Mouse (Mus musculus) embryonic fibroblast, embryonic 13.5 days (primary cell): Measurements from ENCODE around the gene Ap3d1. TPM values are rescaled to one million over a fixed set of nuclear protein-coding genes. Genes with fewer than 3 reads are reported as not detected.

Experiments
- H3K27ac ChIP-seq: 2 replicates; pipeline ENCODE4 v1.5.1; 2012; ENCODE audit warnings: low read length, control low read depth, inconsistent platforms; ENCODE audit not compliant: insufficient read depth
- H3K4me1 ChIP-seq: 2 replicates; pipeline ENCODE4 v1.6.1; 2011; ENCODE audit warnings: low read length; ENCODE audit not compliant: control insufficient read depth, insufficient read depth
- H3K4me3 ChIP-seq: 2 replicates; pipeline ENCODE4 v1.5.1; 2011; ENCODE audit warnings: mild to moderate bottlenecking, control low read depth, low read length; ENCODE audit not compliant: insufficient read depth
- CTCF ChIP-seq: IDR thresholded peaks from 2 replicates; pipeline ENCODE4 v1.5.1; 2011; ENCODE audit warnings: mild to moderate bottlenecking, control low read depth, low read length, moderate library complexity, borderline replicate concordance; ENCODE audit not compliant: insufficient read depth
- POLR2A ChIP-seq: IDR thresholded peaks from 2 replicates; pipeline ENCODE4 v1.6.1; 2011; ENCODE audit warnings: low read depth, mild to moderate bottlenecking, control low read depth, low read length, moderate library complexity
- polyA plus RNA-seq: library from polyadenylated mRNA; stranded (reverse); fragments of >200 nt; gene quantifications from 2 replicates; pipeline ENCODE4 v1.2.4, GENCODE M21; 2011; ENCODE audit warnings: low read depth; ENCODE audit not compliant: missing spikeins, insufficient read length

Gene Ap3d1
- polyA plus RNA-seq, 1 experiment = 155 TPM

DNA sequence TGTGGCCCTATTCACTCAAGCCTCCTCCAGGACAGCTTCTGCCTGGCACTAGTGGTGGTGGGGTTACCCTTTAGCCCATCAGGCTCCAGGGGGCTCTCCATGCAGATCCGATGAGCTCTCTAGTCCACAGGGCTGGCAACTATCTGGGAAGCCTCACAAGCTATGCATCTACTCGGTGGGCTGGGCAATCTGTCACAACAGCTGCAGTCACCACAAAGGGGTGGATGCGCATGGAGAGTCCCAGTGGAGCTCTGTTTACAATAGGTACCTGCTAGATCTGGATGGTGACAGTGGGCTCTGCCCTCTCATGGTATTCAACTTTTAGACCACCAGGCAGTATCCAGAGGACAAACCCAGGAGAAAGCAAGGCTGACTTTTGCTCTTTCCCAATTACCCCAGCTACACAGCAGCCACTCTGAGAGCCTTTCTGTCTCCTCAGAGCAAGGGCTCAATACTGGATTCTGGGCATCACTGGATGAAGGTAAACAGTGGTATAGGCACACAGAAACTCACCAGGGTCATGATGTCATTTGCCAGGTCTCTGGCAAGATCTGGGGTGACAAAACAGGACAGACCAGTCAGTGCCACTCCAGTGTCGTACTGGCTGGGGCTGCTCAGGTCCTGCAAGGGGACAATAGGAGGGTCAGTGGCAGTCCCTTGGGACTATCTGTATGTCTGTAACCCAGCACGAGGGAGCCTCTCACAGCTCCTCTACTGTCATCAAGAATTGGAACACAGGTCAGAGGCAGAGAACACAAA is 14.5 kb downstream of the Ap3d1 start:
- TF ChIP-seq POLR2A (no peak), CTCF (no peak)
- H3K27ac ChIP-seq = no peak overlapping the region
- no peak overlapping the region for H3K4me3 ChIP-seq
- H3K4me1 ChIP-seq = no peaks in the 10 kb centered on the region

GRCm38 (mm10) chr10:80717281-80717680 is 24.8 kb downstream of the Ap3d1 start:
- no peak overlapping the region for H3K27ac ChIP-seq
- no peak for TF ChIP-seq CTCF
- no peak for TF ChIP-seq POLR2A

DNA sequence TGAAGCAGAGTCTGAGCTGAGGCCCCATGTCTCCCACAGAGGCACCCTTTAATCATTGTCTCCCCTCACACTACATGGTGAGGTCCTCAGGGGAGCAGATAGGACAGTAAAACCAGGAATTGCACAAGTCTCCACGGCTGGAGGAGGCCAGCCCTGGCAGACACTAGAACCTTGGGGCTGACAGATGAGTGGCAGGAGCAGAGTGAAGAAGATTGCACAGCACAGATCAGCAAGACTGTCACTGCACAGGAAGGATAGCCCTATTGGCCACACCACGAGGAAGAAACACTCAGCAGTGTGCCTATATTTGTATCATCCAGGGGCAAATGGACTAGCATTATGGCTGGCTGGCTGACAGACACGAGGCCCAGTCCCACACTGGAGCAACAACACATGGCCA is 31.2 kb downstream of the Ap3d1 start:
- no peak overlapping the region for H3K27ac ChIP-seq
- TF ChIP-seq CTCF = no peak
- TF ChIP-seq POLR2A = no peak
- H3K4me1 ChIP-seq = no peaks in the 10 kb centered on the region
- H3K4me3 ChIP-seq = no peak overlapping the region

More at GRCm38 (mm10) chr10:80717281-80717680, 24.8 kb downstream of the Ap3d1 start:
- Histone ChIP-seq H3K4me1 (no peaks in the 10 kb centered on the region), H3K4me3 (no peak overlapping the region)

GRCm38 (mm10) chr10:80705479-80705878 is 36.6 kb downstream of the Ap3d1 start:
- TF ChIP-seq CTCF = no peak
- TF ChIP-seq POLR2A = no peak; the same call in 1 of the 2 replicates
- H3K4me3 ChIP-seq = no peak overlapping the region
- no peaks in the 10 kb centered on the region for H3K4me1 ChIP-seq
- H3K27ac ChIP-seq = no peak overlapping the region

- H3K27ac ChIP-seq = no peak overlapping the region
- TF ChIP-seq POLR2A = no peak
- no peak for TF ChIP-seq CTCF
- H3K4me3 ChIP-seq = no peak overlapping the region
- no peaks in the 10 kb centered on the region for H3K4me1 ChIP-seq
Measured at GRCm38 (mm10) chr10:80705033-80705432, 37.0 kb downstream of the Ap3d1 start.

- TF ChIP-seq POLR2A = no peak
- TF ChIP-seq CTCF = no peak
- Histone ChIP-seq H3K27ac (no peak overlapping the region), H3K4me1 (peaks cover 3% of the 10 kb centered on the region; the same call in 1 of the 2 replicates), H3K4me3 (no peak overlapping the region)
Measured at GRCm38 (mm10) chr10:80704418-80704817, 37.6 kb downstream of the Ap3d1 start.

- no peak overlapping the region for H3K27ac ChIP-seq
- TF ChIP-seq POLR2A (no peak), CTCF (no peak)
- H3K4me3 ChIP-seq = peak overlapping the region; percentile 59
- H3K4me1 ChIP-seq = peaks cover 3% of the 10 kb centered on the region; the same call in 1 of the 2 replicates
Measured at GRCm38 (mm10) chr10:80703643-80704042, 38.4 kb downstream of the Ap3d1 start.

GRCm38 (mm10) chr10:80702536-80703390 is 39.3 kb downstream of the Ap3d1 start:
- Histone ChIP-seq H3K27ac (peak overlapping the region; percentile 66), H3K4me1 (peaks cover 3% of the 10 kb centered on the region; the same call in 1 of the 2 replicates), H3K4me3 (peak overlapping the region; percentile 59)
- TF ChIP-seq POLR2A = peak; percentile 85
- no peak for TF ChIP-seq CTCF

DNA sequence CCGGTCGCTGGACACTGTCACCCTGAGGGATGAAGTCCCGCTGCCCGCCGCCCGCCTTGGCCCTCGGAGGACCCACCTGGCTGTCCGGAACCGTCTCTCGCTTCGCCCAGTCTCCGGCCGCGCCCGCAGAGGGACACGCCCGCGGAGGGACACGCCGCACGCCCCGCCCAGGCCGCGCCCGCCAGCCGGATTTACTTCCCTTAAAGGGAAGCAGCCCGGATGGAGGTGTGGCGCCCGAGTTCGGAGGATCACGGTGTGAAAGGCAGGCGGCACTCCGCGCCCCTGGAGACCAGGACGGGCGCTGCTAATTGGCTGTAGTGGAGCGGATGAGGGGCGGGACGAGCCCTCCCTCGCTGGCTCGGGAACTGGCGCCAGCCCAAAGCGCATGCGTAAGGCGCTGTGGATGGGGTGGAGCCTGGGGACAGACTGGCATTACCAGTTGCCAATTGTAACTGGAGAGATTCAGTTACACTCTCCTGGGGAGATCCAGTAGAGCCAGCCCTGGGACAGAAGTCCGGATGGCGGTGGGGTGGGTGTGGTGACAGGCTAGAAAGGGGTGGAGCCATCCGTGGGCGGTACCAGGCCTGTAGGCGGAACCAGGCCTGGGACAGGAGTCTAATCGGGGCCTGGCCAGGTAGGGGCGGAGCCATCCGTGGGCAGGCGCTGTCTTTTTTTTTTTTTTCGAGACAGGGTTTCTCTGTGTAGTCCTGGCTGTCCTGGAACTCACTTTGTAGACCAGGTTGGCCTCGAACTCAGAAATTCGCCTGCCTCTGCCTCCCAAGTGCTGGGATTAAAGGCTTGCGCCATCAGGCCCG is 40.1 kb downstream of the Ap3d1 start, which contains the start of the genes Mob3a and Izumo4:
TSS of gene Mob3a (minus strand) at position 257 of the 815 bp plus-strand sequence.
TSS of gene Izumo4 (plus strand) at position 464 of the 815 bp plus-strand sequence.
- Histone ChIP-seq H3K27ac (peak within 1 kb of the TSS; percentile 66), H3K4me1 (peaks cover 3% of the 10 kb centered on the region; the same call in 1 of the 2 replicates), H3K4me3 (peak within 1 kb of the TSS; percentile 90)
- TF ChIP-seq POLR2A = peak; percentile 86
- TF ChIP-seq CTCF = no peak
